Mouse (Mus musculus) monocyte, adult 2 months (primary cell): ENCODE results near the gene Cdpf1.

Source experiments
- DNase-seq, 2 experiments: peaks; one replicate each; pipeline ENCODE4 v3.0.0; 2022; ENCODE audit warnings: low spot score in 2 of 2, low read depth in 1 of 2

Cdpf1 gene

GRCm38 (mm10) chr15:85766677-85767076 lies 44.8 kb downstream of the Cdpf1 start:
- no peak for DNase-seq

GRCm38 (mm10) chr15:85765022-85765421 lies 46.5 kb downstream of the Cdpf1 start:
- no peak for DNase-seq

- no peak for DNase-seq
These were observed 48.7 kb downstream of the Cdpf1 start for GRCm38 (mm10) chr15:85762761-85763160.

GRCm38 (mm10) chr15:85757768-85758167 lies 53.7 kb downstream of the Cdpf1 start:
- no peak for DNase-seq
